ENCODE assay signal across 10 mouse cellular contexts in the genomic region with DNA sequence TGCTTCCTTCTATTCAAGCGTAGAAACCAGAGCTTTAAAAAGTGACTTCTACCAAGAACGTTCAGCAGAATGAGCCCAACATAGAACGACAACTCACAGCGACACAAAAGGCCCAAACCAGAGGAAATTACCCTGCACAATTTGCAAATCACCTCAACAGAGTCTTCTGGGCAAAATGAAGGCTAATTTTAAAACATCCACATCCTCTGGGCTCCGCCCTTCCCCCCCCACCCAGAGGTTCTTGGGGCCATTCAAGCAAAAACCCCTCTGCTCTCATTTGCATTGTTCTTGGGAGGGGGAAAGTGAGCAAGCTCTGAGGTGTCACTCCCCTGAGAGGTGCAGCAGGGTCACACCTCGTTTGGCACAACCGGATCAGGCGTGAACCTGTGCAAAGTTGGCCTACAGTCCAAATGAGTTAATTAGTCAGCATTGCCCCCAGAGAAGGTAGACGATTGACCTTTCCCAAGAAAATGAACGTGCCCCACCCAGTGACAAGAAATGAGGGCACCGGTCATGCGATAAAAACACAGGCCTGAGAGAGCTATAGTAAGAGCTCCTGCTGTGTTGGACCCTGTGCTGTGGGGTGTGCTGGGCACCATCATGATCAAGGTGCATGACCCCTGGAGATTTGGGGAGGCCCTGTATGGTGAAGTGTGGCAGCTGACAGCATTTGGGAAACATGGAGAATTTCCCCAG.
DNase-seq lines count a peak whose midpoint lies in the region; ATAC-seq and TF ChIP-seq lines count a peak whose summit lies in the region.
"Had no signal": no experiment of that assay in that cellular context is flagged by ENCODE, and none has a peak within 500 bp of the region (broad histone marks: within the 10 kb centered on the region; RNA-seq: fewer than 3 reads in every experiment).

No protein-coding gene starts in this region.

- ATAC-seq in heart, embryonic 13.5 days (ENCODE audit: extremely low read depth, insufficient number of reproducible peaks, low FRiP score, low TSS enrichment) = no peak
- no peak for ATAC-seq in heart, postnatal 0 days (ENCODE audit: insufficient read depth, low read depth)

- peaks cover 62% of the 10 kb centered on the region for H3K27me3 ChIP-seq in heart, embryonic 13.5 days (replicated peaks)
- H3K27me3 ChIP-seq in heart, postnatal 0 days (ENCODE audit: control insufficient read depth, insufficient read depth, low read length) = peaks cover 15% of the 10 kb centered on the region

- H3K4me3 ChIP-seq in heart, embryonic 13.5 days = no peak overlapping the region
- no peak overlapping the region for H3K4me3 ChIP-seq in heart, postnatal 0 days (ENCODE audit: low read depth, low read length)

- no peak for TF ChIP-seq CTCF in heart, postnatal 0 days (IDR thresholded peaks at IDR 0.05; ENCODE audit: low read depth)

- peak overlapping the region; percentile 15; the same call in 1 of the 2 replicates for H3K4me2 ChIP-seq in heart, embryonic 13.5 days
- H3K4me2 ChIP-seq in heart, postnatal 0 days (ENCODE audit: low read depth, low read length) = no peak overlapping the region

- H3K36me3 ChIP-seq in heart, embryonic 13.5 days = no peaks in the 10 kb centered on the region
- no peaks in the 10 kb centered on the region for H3K36me3 ChIP-seq in heart, postnatal 0 days (replicated peaks; ENCODE audit: control insufficient read depth, insufficient read depth, low read length)

- no peak for TF ChIP-seq EP300 in heart, postnatal 0 days (IDR thresholded peaks at IDR 0.05; ENCODE audit: low read depth)

- WGBS in heart, embryonic 13.5 days = 60% methylated on average over 12 of the region's 12 CpGs
- whole genome bisulfite sequencing in heart, postnatal 0 days = 73% methylated on average over 12 of the region's 12 CpGs

- peak overlapping the region; percentile 33; the same call in 1 of the 2 replicates for H3K9ac ChIP-seq in heart, embryonic 13.5 days
- H3K9ac ChIP-seq in heart, postnatal 0 days (replicated peaks; ENCODE audit: low read depth, low read length) = no peak overlapping the region

- H3K27ac ChIP-seq in heart, embryonic 13.5 days (replicated peaks) = peak overlapping the region; percentile 88
- H3K27ac ChIP-seq in heart, postnatal 0 days (ENCODE audit: low read depth) = 0 out of 2 replicates have a peak overlapping the region, but pooled peaks have one; percentile 43

- no peaks in the 10 kb centered on the region; the same call in 1 of the 2 replicates for H3K9me3 ChIP-seq in heart, embryonic 13.5 days
- H3K9me3 ChIP-seq in heart, postnatal 0 days (replicated peaks; ENCODE audit: control insufficient read depth, low read length) = no peaks in the 10 kb centered on the region

- H3K4me1 ChIP-seq in heart, embryonic 13.5 days = peaks cover 61% of the 10 kb centered on the region
- peaks cover 17% of the 10 kb centered on the region for H3K4me1 ChIP-seq in heart, postnatal 0 days (ENCODE audit: control insufficient read depth, insufficient read depth)

- DNase-seq in heart, adult 8-10 months (ENCODE audit: low spot score) = no peak
- DNase-seq in ES-CJ7 (ENCODE audit: low read depth, low spot score) = peak; percentile 35
- no peak for DNase-seq in heart, postnatal 0 days (ENCODE audit: low spot score)
- DNase-seq in spleen, adult 12 weeks (ENCODE audit: low spot score) = peak; percentile 55
- DNase-seq in urinary bladder, postnatal 4 days (ENCODE audit: low spot score in 2 of 2) = no peak
- no peak for DNase-seq in gastrocnemius, postnatal 25 days
- DNase-seq in urinary bladder, postnatal 10 days (ENCODE audit: low spot score) = no peak
- DNase-seq: cerebellum, postnatal 36 days; layer of hippocampus, adult 9-11 months had no signal

Comparison
In these comparisons a context has a peak if more than half of its experiments do, and no peak if none do; other contexts are left out.
1. DNase-seq: peak in ES-CJ7 (single experiment) and spleen, adult 12 weeks (single experiment); none in heart, adult 8-10 months (single experiment), heart, postnatal 0 days (single experiment), urinary bladder, postnatal 4 days (0 of 2), gastrocnemius, postnatal 25 days (single experiment) and urinary bladder, postnatal 10 days (single experiment).